Mouse (Mus musculus): Measurements from ENCODE around the gene 2310061N02Rik.

GRCm38 (mm10) chr16:88701072-88701864, 6.5 kb downstream of the 2310061N02Rik start:
- TF ChIP-seq CTCF (IDR thresholded peaks at IDR 0.05; ENCODE audit: low read depth, low read length) (no peak), POLR2A (IDR thresholded peaks at IDR 0.05; ENCODE audit: insufficient read depth, low read length) (no peak)
